Mouse (Mus musculus): Measurements from ENCODE around the gene Ip6k3.
A peak's percentile ranks its signal among the peaks of the same experiment; 100 is the strongest.

The Ip6k3 gene

GRCm38 (mm10) chr17:27151411-27151810 is 16.2 kb downstream of the Ip6k3 start:
- peak; percentile 41 for DNase-seq

GRCm38 (mm10) chr17:27150871-27151270 is 16.7 kb downstream of the Ip6k3 start:
- no peak for DNase-seq

- no peak for DNase-seq
Observed at GRCm38 (mm10) chr17:27146323-27146923, 21.2 kb downstream of the Ip6k3 start.

- DNase-seq = no peak
Observed at GRCm38 (mm10) chr17:27144152-27144551, 23.4 kb downstream of the Ip6k3 start.

- DNase-seq = no peak
Observed at GRCm38 (mm10) chr17:27141971-27142450, 25.6 kb downstream of the Ip6k3 start.

GRCm38 (mm10) chr17:27140262-27140661 is 27.3 kb downstream of the Ip6k3 start:
- no peak for DNase-seq

GRCm38 (mm10) chr17:27139304-27139703 is 28.3 kb downstream of the Ip6k3 start:
- no peak for DNase-seq

- DNase-seq = no peak
Observed at GRCm38 (mm10) chr17:27138396-27138795, 29.2 kb downstream of the Ip6k3 start.

- no peak for DNase-seq
Observed at GRCm38 (mm10) chr17:27134715-27135114, 32.9 kb downstream of the Ip6k3 start.

- DNase-seq = no peak
Observed at GRCm38 (mm10) chr17:27134187-27134586, 33.4 kb downstream of the Ip6k3 start.

- peak; percentile 98 for DNase-seq
Observed at GRCm38 (mm10) chr17:27133551-27134141, 33.9 kb downstream of the Ip6k3 start, which contains the start of gene Uqcc2. TSS of gene Uqcc2 (minus strand) at chr17:27133916.

GRCm38 (mm10) chr17:27132238-27132637 is 35.4 kb downstream of the Ip6k3 start:
- DNase-seq = no peak

GRCm38 (mm10) chr17:27131240-27131665 is 36.3 kb downstream of the Ip6k3 start:
- DNase-seq = no peak

GRCm38 (mm10) chr17:27130246-27130645 is 37.3 kb downstream of the Ip6k3 start:
- DNase-seq = no peak

- DNase-seq = no peak
Observed at GRCm38 (mm10) chr17:27129819-27130218, 37.8 kb downstream of the Ip6k3 start.

- no peak for DNase-seq
Observed at GRCm38 (mm10) chr17:27129291-27129690, 38.3 kb downstream of the Ip6k3 start.

GRCm38 (mm10) chr17:27128189-27128588 is 39.4 kb downstream of the Ip6k3 start:
- DNase-seq = no peak

- DNase-seq = no peak
Observed at GRCm38 (mm10) chr17:27126974-27127373, 40.6 kb downstream of the Ip6k3 start.

GRCm38 (mm10) chr17:27125669-27126202 is 41.9 kb downstream of the Ip6k3 start:
- no peak for DNase-seq

- DNase-seq = peak; percentile 80
Observed at GRCm38 (mm10) chr17:27125185-27125584, 42.4 kb downstream of the Ip6k3 start.

- DNase-seq = no peak
Observed at GRCm38 (mm10) chr17:27123813-27124375, 43.7 kb downstream of the Ip6k3 start.

- DNase-seq = no peak
Observed at GRCm38 (mm10) chr17:27123103-27123502, 44.5 kb downstream of the Ip6k3 start.

GRCm38 (mm10) chr17:27122701-27123100 is 44.9 kb downstream of the Ip6k3 start:
- no peak for DNase-seq

GRCm38 (mm10) chr17:27121781-27122180 is 45.8 kb downstream of the Ip6k3 start:
- DNase-seq = no peak
